Mouse (Mus musculus) limb, embryonic 11.5 days (tissue): ENCODE measurements at regions not wholly inside any gene's neighbourhood (a gene's known extent, or its start where the extent isn't known, plus 50 kb on each side); places are given as distances from the start of the nearest gene placed in this dataset.
A peak's percentile ranks its signal among the peaks of the same experiment; 100 is the strongest.

ENCODE experiments used
- ATAC-seq: fragments of 200-750 bp; cut with Nextera tagmentation; 2 replicates; pipeline ENCODE4 v1.8.0; 2017; ENCODE audit warnings: low read depth; ENCODE audit not compliant: insufficient number of reproducible peaks, low FRiP score, low TSS enrichment
- DNase-seq: peaks from one replicate; pipeline ENCODE4 v3.0.0-alpha.2; 2015; ENCODE audit warnings: low spot score
- H3K27ac ChIP-seq: fragments of 300-500 bp; sonication (generic); replicated peaks from 2 replicates; pipeline ENCODE4 v1.5.1; 2014; ENCODE audit warnings: low read depth, mild to moderate bottlenecking, low read length
- H3K27me3 ChIP-seq: fragments of 300-500 bp; sonication (generic); 2 replicates; pipeline ENCODE4 v1.6.1; 2014; ENCODE audit warnings: mild to moderate bottlenecking, low read length, mixed read lengths; ENCODE audit not compliant: control insufficient read depth, insufficient read depth
- H3K36me3 ChIP-seq: fragments of 300-500 bp; sonication (generic); 2 replicates; pipeline ENCODE4 v1.6.1; 2014; ENCODE audit warnings: mild to moderate bottlenecking, low read length, moderate library complexity, mixed read lengths; ENCODE audit not compliant: control insufficient read depth, insufficient read depth
- H3K4me1 ChIP-seq: fragments of 300-500 bp; sonication (generic); 2 replicates; pipeline ENCODE4 v1.6.1; 2014; ENCODE audit warnings: low read length, mixed read lengths; ENCODE audit not compliant: control insufficient read depth, insufficient read depth
- H3K4me2 ChIP-seq: fragments of 300-500 bp; sonication (generic); 2 replicates; pipeline ENCODE4 v1.6.1; 2014; ENCODE audit warnings: low read depth, mild to moderate bottlenecking, moderate library complexity; ENCODE audit not compliant: severe bottlenecking
- H3K4me3 ChIP-seq: fragments of 300-500 bp; sonication (generic); 2 replicates; pipeline ENCODE4 v1.5.1; 2014; ENCODE audit warnings: low read depth, low read length
- H3K9ac ChIP-seq: fragments of 300-500 bp; sonication (generic); 2 replicates; pipeline ENCODE4 v1.6.1; 2014; ENCODE audit warnings: mild to moderate bottlenecking, low read length
- H3K9me3 ChIP-seq: fragments of 300-500 bp; sonication (generic); 2 replicates; pipeline ENCODE4 v1.6.1; 2016; ENCODE audit warnings: low read length; ENCODE audit not compliant: control insufficient read depth
- WGBS: fragments of 180-500 bp; shearing (Covaris S2); extraction: QIAGEN DNeasy Blood & Tissue Kit; methylation state at CpG from one replicate; pipeline ENCODE4 v1.1.7; 2014; 5-methylcytosine and 5-hydroxymethylcytosine counted together

GRCm38 (mm10) chr11:71371871-71372270 is 141.3 kb upstream of the Nlrp1b start:
- WGBS, result 74% methylated on average over 5 of the region's 5 CpGs
- ATAC-seq (no peak), DNase-seq (no peak)
- H3K9me3 ChIP-seq, result no peaks in the 10 kb centered on the region
- no peak overlapping the region for H3K4me3 ChIP-seq
- H3K9ac ChIP-seq, result no peak overlapping the region
- no peak overlapping the region for H3K27ac ChIP-seq
- H3K4me2 ChIP-seq, result no peak overlapping the region
- H3K4me1 ChIP-seq, result no peaks in the 10 kb centered on the region
- no peaks in the 10 kb centered on the region for H3K27me3 ChIP-seq
- H3K36me3 ChIP-seq, result no peaks in the 10 kb centered on the region

DNA sequence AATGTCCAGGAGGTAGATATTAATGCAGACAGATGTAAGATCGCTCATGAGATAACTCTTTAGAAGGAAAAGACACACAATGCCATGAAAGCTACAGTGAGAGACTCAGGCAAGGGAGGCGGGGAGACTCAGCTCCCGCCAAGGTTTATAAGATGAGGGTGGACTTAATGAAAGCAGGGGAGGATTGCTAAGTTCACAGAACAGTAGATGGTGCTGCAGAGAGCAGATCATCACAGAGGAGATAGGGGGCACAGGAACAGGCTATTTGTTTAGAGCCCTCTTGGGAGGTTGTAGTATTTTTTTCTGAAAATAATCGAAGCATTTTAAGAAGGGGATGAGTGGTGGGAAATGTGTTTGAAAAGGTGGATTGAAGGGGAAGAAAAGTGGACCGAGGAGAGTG is 144.6 kb upstream of the Nlrp1b start:
- Histone ChIP-seq H3K27me3 (no peaks in the 10 kb centered on the region), H3K36me3 (no peaks in the 10 kb centered on the region), H3K4me3 (no peak overlapping the region), H3K27ac (no peak overlapping the region), H3K9me3 (no peaks in the 10 kb centered on the region), H3K9ac (no peak overlapping the region), H3K4me1 (no peaks in the 10 kb centered on the region), H3K4me2 (no peak overlapping the region)
- WGBS, result 76% methylated on average over 5 of the region's 5 CpGs
- ATAC-seq (no peak), DNase-seq (no peak)

- 70% methylated on average over 4 of the region's 4 CpGs for WGBS
- H3K4me3 ChIP-seq, result no peak overlapping the region
Observed at GRCm38 (mm10) chr11:71388411-71388810, 157.9 kb upstream of the Nlrp1b start.

DNA sequence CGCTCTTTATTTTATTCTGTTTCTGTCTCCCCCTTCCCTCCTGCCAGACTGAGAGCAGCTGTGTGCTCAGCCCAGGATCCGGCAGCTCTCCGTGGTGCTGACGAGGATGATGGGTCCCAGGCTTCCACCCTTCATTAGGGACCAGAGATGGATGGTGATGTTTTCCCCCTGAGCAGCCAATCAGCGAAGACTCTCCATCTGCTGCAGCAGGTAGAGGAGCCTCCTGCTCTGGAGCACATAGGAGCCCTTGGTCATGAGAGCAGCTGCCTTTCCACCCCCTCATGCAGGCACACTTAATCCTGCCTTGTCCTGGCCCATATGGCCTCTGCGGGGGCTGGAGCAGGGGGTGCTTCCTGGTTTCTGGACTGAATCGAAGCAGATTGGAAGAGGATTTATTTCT is 159.1 kb upstream of the Nlrp1b start:
- Histone ChIP-seq H3K27ac (no peak overlapping the region), H3K27me3 (no peaks in the 10 kb centered on the region), H3K4me2 (no peak overlapping the region), H3K9ac (no peak overlapping the region), H3K36me3 (no peaks in the 10 kb centered on the region), H3K4me1 (no peaks in the 10 kb centered on the region), H3K9me3 (no peaks in the 10 kb centered on the region), H3K4me3 (no peak overlapping the region)
- 24% methylated on average over 7 of the region's 7 CpGs for WGBS
- DNase-seq (peak; percentile 80), ATAC-seq (no peak)

More at GRCm38 (mm10) chr11:71388411-71388810, 157.9 kb upstream of the Nlrp1b start:
- Histone ChIP-seq H3K4me2 (no peak overlapping the region), H3K9ac (no peak overlapping the region), H3K27me3 (no peaks in the 10 kb centered on the region), H3K9me3 (no peaks in the 10 kb centered on the region), H3K36me3 (no peaks in the 10 kb centered on the region), H3K4me1 (no peaks in the 10 kb centered on the region), H3K27ac (no peak overlapping the region)
- DNase-seq, result no peak
- no peak for ATAC-seq

DNA sequence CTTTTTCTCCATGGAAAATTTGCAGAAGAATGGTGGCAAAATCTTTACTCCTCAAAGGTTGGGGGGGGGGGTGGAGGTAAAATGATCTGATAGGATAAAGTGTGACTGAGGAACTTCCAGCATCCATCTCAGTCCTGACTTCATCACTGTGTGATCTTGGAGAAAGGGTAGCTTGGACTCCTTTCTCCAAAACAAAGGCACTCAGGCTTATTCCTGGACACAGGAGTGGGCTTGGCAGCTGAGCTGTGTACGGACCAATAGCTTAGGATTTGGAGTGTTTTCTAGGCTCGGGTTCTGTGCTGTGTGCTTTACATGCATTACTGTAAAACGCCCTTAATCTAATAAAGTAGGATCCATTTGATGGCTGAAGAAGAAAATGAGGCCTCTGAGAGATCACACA is 159.6 kb upstream of the Nlrp1b start:
- no peak for DNase-seq
- WGBS, result 77% methylated on average over 3 of the region's 3 CpGs
- ATAC-seq, result no peak

DNA sequence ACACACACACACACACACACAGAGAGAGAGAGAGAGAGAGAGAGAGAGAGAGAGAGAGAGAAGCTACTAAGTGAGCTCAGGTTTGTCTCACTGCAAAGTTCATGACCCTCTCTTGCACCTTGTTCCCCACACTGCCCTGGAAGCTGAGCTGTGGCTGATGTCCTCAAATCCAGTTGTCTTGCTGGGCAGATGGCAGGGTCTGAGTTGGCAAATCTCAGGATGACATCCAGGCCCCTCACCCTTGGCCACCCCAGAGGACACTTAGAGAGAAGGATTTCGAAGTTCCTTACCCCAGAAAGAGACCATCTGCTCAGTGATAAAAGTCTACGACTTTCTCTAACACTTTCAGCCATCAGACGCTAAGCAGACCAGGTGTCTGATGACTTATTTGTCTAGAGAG is 160.1 kb upstream of the Nlrp1b start:
- WGBS, result 53% methylated on average over 3 of the region's 3 CpGs
- ATAC-seq, result no peak
- Histone ChIP-seq H3K4me1 (no peaks in the 10 kb centered on the region), H3K4me3 (no peak overlapping the region), H3K27me3 (no peaks in the 10 kb centered on the region), H3K9me3 (no peaks in the 10 kb centered on the region), H3K9ac (no peak overlapping the region), H3K4me2 (no peak overlapping the region), H3K27ac (no peak overlapping the region), H3K36me3 (no peaks in the 10 kb centered on the region)
- no peak for DNase-seq

More for the DNA sequence above, 159.6 kb upstream of the Nlrp1b start:
- no peak overlapping the region for H3K9ac ChIP-seq
- H3K4me3 ChIP-seq, result no peak overlapping the region
- H3K4me1 ChIP-seq, result no peaks in the 10 kb centered on the region
- no peak overlapping the region for H3K27ac ChIP-seq
- no peaks in the 10 kb centered on the region for H3K36me3 ChIP-seq
- no peaks in the 10 kb centered on the region for H3K27me3 ChIP-seq
- H3K9me3 ChIP-seq, result no peaks in the 10 kb centered on the region
- no peak overlapping the region for H3K4me2 ChIP-seq

GRCm38 (mm10) chr11:71393406-71393805 is 162.9 kb upstream of the Nlrp1b start:
- ATAC-seq, result no peak
- 87% methylated on average over 5 of the region's 5 CpGs for WGBS
- no peak for DNase-seq
- Histone ChIP-seq H3K4me2 (no peak overlapping the region), H3K27me3 (no peaks in the 10 kb centered on the region), H3K9ac (no peak overlapping the region), H3K36me3 (no peaks in the 10 kb centered on the region), H3K4me3 (no peak overlapping the region), H3K9me3 (no peaks in the 10 kb centered on the region), H3K4me1 (no peaks in the 10 kb centered on the region), H3K27ac (no peak overlapping the region)

DNA sequence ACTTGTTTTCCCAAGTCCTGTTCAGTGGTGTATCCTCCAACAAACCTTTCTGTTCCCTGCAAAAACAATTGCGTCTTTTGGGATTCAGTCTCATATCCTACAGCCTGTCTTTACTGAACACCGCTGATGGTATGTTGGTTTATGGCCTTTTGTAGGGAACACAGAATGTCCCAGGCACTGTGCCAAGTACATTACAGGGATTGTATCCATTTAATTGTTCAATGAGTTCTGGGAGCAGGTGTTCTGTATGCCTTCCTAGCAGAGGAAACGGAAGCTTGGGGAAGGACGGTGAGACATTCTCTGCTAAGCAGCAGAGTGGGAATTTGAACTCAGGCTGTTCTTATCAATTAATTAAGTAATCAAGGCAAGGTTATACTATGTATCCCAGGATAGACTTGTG is 164.5 kb upstream of the Nlrp1b start:
- ATAC-seq (no peak), DNase-seq (no peak)
- no peaks in the 10 kb centered on the region for H3K36me3 ChIP-seq
- no peak overlapping the region for H3K9ac ChIP-seq
- no peak overlapping the region for H3K27ac ChIP-seq
- H3K4me1 ChIP-seq, result no peaks in the 10 kb centered on the region
- no peak overlapping the region for H3K4me2 ChIP-seq
- H3K27me3 ChIP-seq, result no peaks in the 10 kb centered on the region
- no peaks in the 10 kb centered on the region for H3K9me3 ChIP-seq
- WGBS, result 67% methylated on average over 4 of the region's 4 CpGs
- H3K4me3 ChIP-seq, result no peak overlapping the region

- Histone ChIP-seq H3K36me3 (no peaks in the 10 kb centered on the region), H3K27ac (no peak overlapping the region), H3K4me3 (no peak overlapping the region), H3K4me1 (no peaks in the 10 kb centered on the region), H3K27me3 (no peaks in the 10 kb centered on the region), H3K9me3 (no peaks in the 10 kb centered on the region), H3K4me2 (no peak overlapping the region), H3K9ac (no peak overlapping the region)
- DNase-seq (no peak), ATAC-seq (no peak)
- WGBS, result 84% methylated on average over 1 of the region's 1 CpGs
Observed at GRCm38 (mm10) chr11:71395631-71396030, 165.1 kb upstream of the Nlrp1b start.
